Mouse (Mus musculus): ENCODE measurements at regions not wholly inside any gene's neighbourhood (a gene's known extent, or its start where the extent isn't known, plus 50 kb on each side); places are given as distances from the start of the nearest gene placed in this dataset.
A peak's percentile ranks its signal among the peaks of the same experiment; 100 is the strongest.

GRCm38 (mm10) chr4:127619870-127620269 is 261.9 kb upstream of the Gjb5 start:
- DNase-seq = peak; percentile 18 to 70

- DNase-seq = peak; percentile 24 to 80
Observed at GRCm38 (mm10) chr4:127612761-127613160, 254.8 kb upstream of the Gjb5 start.

- DNase-seq = no peak
Observed at GRCm38 (mm10) chr4:127600919-127601318, 242.9 kb upstream of the Gjb5 start.

- DNase-seq = no peak
Observed at GRCm38 (mm10) chr4:127598610-127599009, 240.6 kb upstream of the Gjb5 start.

GRCm38 (mm10) chr4:127594081-127594480 is 236.1 kb upstream of the Gjb5 start:
- DNase-seq = peak; percentile 4 to 28

- DNase-seq = no peak
Observed at GRCm38 (mm10) chr4:127591540-127591939, 233.6 kb upstream of the Gjb5 start.

- DNase-seq = no peak
Observed at GRCm38 (mm10) chr4:127586822-127587221, 228.8 kb upstream of the Gjb5 start.

GRCm38 (mm10) chr4:127576521-127576920 is 218.5 kb upstream of the Gjb5 start:
- no peak for DNase-seq

GRCm38 (mm10) chr4:127562602-127563001 is 204.6 kb upstream of the Gjb5 start:
- no peak for DNase-seq

GRCm38 (mm10) chr4:127558572-127558971 is 200.6 kb upstream of the Gjb5 start:
- DNase-seq = no peak

GRCm38 (mm10) chr4:127552456-127553225 is 194.7 kb upstream of the Gjb5 start:
- DNase-seq = no peak

GRCm38 (mm10) chr4:127549581-127549980 is 191.6 kb upstream of the Gjb5 start:
- no peak for DNase-seq

GRCm38 (mm10) chr4:127549018-127549417 is 191.0 kb upstream of the Gjb5 start:
- DNase-seq = no peak

- DNase-seq = no peak
Observed at GRCm38 (mm10) chr4:127545106-127545505, 187.1 kb upstream of the Gjb5 start.

- no peak for DNase-seq
Observed at GRCm38 (mm10) chr4:127543276-127543675, 185.3 kb upstream of the Gjb5 start.

- no peak for DNase-seq
Observed at GRCm38 (mm10) chr4:127542771-127543170, 184.8 kb upstream of the Gjb5 start.

GRCm38 (mm10) chr4:127536952-127537351 is 179.0 kb upstream of the Gjb5 start:
- DNase-seq = peak in 1 of 2 experiments; percentile 34

GRCm38 (mm10) chr4:127535630-127536029 is 177.6 kb upstream of the Gjb5 start:
- no peak for DNase-seq

GRCm38 (mm10) chr4:127534411-127534810 is 176.4 kb upstream of the Gjb5 start:
- DNase-seq = no peak

GRCm38 (mm10) chr4:127533726-127534125 is 175.7 kb upstream of the Gjb5 start:
- DNase-seq = peak in 1 of 2 experiments; percentile 5

- no peak for DNase-seq
Observed at GRCm38 (mm10) chr4:127530779-127531178, 172.8 kb upstream of the Gjb5 start.

- DNase-seq = no peak
Observed at GRCm38 (mm10) chr4:127522151-127522550, 164.2 kb upstream of the Gjb5 start.

- peak in 1 of 2 experiments; percentile 34 for DNase-seq
Observed at GRCm38 (mm10) chr4:127517978-127518377, 160.0 kb upstream of the Gjb5 start.

GRCm38 (mm10) chr4:127517539-127517938 is 159.6 kb upstream of the Gjb5 start:
- DNase-seq = no peak

- no peak for DNase-seq
Observed at GRCm38 (mm10) chr4:127509936-127510335, 152.0 kb upstream of the Gjb5 start.
